Mouse (Mus musculus): ENCODE data around the gene Hoxd9.

DNA sequence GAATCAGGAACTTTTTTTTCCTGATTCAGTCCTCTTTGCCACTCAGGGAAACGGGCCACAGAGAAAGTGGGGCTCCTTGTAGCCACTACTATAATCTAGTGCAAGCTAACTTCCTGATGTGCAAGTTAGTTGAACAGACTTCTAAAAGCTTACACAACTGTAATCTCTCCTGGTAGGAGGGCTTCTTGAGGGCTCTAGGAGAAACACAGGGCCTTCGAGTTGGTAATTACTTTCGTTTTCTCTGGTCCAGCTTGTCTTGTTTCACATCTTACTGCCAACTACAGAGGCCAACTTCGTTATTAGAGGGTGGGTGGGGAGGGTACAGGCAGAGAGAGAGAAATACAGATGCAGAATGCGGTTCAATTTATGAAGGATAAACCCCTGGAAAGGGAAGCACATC is 25.7 kb upstream of the Hoxd9 start:
- TF ChIP-seq EP300 (optimal IDR thresholded peaks at IDR 0.05) (no peak), CTCF (IDR thresholded peaks at IDR 0.05; ENCODE audit: low read depth) (no peak)
